Mouse (Mus musculus): ENCODE measurements around the gene Stk39.
A peak's percentile ranks its signal among the peaks of the same experiment; 100 is the strongest.

The Stk39 gene

DNA sequence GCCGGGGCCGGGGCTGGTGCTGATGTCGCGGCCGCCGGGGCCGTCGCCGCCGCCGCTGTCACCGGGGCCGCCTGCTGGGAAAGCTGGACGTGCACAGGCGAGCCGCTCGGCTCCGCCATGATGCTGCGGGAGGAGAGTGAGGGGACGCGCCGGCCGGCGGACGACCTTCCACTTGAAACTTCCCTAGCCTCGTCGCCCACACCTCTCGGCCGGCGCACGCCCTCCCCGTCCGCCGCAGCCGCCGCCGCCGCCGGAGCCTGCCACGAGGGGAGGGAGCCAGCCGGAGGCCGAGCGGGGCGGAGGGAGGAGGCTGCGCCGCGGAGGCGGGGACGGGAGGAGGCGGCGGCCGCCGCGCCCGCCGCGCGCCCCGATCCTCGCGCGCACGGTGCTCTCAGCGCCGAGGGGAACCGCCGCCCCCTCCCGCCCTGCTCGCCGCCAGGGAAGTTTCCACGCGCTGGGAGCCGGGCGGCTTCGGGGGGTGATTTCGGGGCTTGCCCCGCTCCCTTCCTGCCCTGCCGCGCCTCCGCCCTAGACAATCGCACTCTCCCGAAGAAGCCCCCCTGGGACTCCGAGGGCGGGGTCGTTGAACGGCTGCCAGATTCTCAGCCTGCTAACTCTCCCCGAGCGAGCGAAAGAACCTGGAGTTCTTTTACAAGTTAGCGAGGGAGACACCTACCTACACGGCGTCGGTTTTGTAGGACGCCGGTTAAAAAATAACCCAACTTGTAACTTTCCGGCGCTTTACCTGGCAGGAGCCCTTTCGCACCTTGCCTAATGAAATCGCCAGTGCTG is at the start of gene Stk39:
Gene Stk39, minus strand, starts transcription at position 510 of the 792 bp plus-strand sequence.
- peak; percentile 85 to 90 for DNase-seq

GRCm38 (mm10) chr2:68515409-68515808 is 43.3 kb upstream of the Stk39 start:
- no peak for DNase-seq

DNA sequence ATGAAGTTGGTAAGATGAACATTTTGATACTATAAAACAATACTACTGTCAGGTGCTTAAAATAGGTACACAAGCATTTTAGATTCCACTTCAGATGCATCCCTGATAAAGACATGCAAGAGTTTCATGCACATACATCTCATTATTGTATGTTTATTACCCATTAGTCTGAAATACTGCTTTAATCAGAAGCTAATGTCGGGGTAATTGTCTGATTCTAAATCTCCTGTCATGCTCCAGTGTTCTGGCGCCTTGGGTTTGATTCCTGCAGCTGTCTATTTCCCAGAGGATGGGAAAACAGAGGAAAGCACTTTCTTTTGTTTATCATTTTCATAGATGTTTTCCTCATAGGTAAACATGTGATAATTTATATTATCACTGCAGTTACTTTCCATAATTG is 31.1 kb upstream of the Stk39 start:
- no peak for DNase-seq

DNA sequence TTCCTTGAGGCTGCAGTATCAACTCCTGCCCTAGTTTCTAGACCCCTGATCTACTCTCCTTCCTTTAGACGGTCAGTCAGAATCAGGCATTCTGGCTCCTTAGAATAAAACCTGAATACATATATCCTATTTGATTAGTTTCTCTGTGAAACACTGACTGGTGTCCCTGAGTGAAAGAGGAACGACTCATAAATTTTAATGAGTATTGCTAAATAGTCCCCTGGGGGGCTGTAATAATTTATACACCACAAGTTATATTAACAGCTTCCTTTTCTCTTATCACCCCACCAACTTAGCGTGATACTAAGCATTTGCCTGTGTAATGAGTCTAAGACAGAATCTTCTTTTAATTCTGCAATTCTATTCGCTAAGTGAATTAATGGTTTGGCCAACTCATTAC is 30.7 kb upstream of the Stk39 start:
- DNase-seq, result no peak

DNA sequence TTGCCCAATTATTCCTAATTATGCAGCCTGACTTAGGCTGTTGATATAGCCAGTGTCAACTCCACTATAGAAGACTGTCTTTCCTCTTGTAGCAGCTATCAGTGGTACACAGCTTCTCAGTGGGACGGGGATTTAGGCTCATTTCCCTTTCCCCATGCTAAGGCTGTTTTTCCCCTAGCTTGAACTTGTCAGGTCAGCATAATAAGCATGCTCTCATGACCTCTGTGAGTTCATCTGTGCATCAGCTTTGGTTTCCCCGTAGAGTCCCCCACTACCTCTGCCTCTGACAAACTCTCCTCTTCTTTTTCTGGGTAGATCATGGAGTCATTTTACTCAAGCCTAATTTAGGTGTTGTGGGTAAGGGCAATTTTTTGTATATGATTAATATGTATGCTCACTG is 30.2 kb upstream of the Stk39 start:
- DNase-seq, result no peak

DNA sequence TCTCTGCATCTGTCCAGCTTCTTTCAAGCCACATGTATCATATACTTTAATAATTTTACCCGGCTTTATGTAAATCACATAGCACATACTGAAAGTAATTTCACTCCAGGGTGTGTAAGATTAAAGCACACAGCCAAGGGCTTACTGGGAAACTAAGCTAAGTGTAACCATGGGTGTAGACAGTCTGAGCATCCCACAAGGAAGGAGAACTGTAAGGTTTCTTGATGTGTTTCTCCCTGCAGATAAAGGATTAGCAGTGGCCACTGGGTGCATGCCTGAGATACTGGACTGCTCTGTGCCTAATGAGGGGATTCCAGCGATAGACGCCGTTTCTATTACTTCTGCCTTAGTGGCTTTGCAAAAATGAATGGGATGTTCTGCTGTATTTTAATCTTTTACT is 14.2 kb upstream of the Stk39 start:
- no peak for DNase-seq

DNA sequence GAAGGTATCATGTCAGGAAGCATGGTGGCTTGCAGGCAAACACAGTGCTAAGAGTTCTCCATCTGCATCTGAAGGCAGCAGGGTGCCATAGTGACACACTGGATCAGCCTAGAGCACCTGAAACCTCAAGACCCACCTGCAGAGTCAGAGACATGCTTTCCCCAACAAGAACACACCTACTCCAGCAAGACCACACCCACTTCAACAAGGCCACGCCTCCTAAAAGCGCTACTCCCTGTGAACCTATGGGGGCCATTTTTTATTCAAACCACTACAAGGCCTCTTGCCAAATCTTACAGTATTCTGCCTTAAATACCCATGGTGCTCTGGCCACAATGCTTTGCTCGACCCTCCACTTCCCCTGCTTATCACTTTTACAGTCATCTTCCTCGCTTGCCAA is 13.1 kb upstream of the Stk39 start:
- DNase-seq, result no peak

- peak in 1 of 2 experiments; percentile 32 for DNase-seq
Observed at GRCm38 (mm10) chr2:68482896-68483295, 10.8 kb upstream of the Stk39 start.

DNA sequence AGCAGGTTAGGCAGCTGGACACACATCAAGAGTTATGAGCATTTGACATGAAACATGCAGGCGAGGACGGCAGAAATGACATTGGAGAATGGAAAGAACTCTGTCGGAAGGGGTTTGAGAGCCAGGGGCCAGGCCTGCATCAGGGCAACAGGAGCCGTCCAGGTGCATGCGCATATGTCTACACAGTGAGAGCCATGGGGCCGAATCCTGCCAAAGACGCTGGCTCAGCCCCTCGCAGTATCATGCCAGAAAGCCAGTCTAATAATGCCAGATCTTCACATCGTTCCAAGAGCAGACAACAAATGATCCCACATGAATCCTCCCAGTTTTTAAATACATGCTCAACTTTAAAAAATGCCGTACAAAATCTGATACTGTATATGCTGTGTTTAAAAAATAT is 7.8 kb upstream of the Stk39 start:
- DNase-seq, result peak; percentile 86 to 88

DNA sequence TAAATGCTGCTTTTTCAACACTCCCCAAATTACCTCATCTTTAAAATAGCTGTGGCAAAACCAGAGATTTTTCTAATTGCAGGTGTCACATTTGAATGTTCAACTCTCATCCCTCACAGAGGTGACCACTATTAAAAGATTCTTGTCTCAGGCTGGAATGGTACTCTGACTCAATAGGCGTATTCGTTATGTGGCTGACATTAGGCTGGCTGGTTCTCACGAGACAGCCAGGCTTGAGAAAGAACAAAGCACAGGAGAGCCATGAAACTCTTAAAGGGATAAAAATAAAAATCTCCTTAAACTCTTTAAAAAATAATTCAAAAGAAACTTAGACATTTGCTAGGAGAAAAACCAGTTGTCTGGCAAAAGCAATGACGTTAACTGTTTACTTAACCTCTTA is 853 bp upstream of the Stk39 start:
- DNase-seq, result no peak

DNA sequence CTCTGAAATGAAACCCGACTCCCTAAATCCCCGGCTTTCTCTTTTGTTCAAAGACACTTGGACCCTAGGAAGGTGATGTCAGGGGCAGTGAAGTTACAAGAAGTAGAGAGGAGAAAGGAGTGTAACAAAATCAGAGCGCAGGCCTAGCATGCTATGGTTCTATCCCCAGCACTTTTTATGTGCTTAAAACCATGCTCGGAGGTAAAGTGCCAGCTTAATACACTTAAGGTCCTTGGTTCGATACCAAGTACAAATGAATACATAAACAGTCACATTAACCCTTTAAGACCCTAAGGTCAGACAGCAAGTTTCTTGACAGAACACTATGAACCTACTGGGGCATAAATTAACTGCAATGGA is 463 bp upstream of the Stk39 start:
- no peak for DNase-seq

DNA sequence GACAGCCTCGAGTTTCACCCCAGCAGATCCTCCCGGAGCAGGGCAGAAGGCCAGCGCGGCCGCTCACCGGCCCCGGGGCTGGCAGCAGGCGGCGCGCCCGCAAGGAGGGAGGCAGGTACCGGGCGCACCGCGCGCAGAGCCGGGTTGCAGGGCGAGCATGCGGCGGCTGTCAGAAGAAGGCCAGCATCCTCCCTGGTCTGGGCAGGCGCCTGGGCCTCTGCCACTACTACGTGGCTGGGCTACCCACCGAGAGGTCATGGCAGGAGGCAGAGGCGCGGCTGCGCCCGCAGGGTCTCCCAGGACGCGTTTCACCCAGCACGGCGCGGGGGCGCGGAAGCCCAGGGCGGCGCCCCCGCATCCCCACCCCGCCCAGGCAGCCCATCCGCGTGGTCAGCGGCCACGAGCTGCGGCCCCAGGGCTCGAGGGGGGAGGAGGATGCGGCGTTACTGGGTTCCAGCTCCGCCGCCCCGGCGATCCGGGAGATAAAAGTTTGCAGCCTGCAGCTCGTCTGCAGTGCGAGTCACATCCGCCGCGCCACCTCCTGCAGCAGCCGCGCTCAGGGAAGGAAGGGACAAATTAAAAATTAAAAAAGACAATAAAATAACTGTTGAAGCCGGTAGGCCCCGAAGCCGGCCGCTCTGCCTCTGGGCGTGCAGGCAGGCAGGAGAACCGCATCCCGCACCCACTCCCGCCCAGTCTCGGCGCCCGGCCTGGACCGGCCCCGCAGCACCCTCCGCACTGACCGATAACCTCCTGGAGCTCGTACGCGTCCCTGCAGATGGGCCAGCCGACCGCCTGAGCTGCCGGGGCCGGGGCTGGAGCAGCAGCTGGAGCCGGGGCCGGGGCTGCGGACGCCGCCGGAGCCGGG is 943 bp downstream of the Stk39 start:
- peak; percentile 87 to 90 for DNase-seq

- DNase-seq, result no peak
Observed at GRCm38 (mm10) chr2:68469491-68469890, 2.6 kb downstream of the Stk39 start.

DNA sequence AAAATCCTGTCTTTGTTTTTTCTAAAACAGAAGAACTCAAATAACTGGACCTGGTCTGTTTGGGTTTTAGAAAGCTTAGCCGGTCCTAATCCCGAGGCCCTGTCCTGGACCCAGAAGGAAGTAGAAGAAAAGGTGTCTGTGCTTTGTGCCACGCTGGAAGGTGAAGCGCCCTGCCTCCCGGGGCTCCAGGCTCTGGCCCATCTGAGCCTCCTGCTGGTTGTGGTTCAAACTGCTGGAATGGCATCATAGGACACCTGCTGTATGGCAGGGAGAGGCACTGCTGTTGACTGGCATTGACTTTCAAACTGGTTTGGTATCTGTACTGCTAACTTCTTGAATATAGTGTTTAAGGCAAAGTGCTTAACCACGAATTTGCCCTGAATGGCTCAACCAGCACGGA is 3.4 kb downstream of the Stk39 start:
- peak in 1 of 2 experiments; percentile 18 for DNase-seq

DNA sequence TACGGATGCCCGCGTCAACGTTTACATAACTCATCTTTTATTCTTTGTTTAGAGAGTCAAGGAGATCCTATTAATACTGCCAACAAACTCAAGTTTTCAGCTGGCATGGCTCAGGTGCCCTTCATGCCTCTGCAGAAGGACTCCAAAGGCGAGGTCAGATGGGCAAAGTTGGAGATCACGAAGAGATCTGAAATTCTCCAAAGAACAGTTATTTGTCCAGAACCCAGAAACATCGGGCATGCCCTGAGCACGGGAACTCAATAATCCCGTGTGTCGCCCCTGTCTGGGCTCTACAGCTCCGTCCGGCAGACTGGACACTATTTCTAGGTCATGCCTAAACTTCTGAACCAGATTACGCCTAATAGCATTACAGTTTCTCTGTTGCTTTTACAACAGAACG is 3.8 kb downstream of the Stk39 start:
- no peak for DNase-seq

DNA sequence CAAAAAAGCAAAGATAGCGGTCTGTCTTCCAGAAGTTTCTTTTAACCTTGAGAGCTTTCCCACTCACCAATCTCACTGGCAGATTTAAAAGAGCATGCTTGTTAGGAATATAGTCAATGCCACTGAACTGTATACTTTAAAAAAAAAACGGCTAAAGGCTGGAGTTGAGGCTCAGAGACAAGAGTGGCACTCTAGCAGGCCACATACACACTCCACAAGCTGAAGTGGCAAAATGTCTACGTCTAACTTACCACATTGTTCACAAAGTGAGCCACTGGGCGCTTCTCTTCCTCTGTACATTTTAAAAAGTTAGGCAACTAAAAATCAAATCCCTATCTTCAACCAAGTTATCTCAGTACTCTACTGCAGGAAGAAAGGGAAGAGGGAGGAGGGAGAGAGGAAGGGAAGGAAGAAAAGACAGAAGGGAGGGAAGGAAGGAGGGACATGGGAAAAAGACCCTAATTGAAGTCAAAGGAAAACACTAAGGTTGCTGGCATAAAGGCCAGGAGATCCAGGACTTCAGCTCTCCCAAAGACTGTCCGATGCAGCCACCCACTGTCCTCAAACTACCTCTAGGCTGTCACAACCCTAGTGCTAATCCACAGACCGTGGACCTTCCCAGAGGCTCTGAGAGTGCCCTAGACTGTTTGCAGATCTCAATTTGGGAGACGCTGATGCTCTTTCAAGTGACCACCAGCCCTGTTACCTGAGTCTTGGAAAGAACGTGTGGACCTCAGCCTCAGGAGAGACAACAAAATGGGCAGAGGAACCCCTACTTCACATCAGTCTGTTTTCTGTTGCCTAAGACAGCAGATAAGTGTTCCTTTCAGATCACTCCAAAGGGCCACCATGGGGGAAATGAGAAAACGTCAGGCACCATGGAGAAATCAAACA is 4.7 kb downstream of the Stk39 start:
- DNase-seq, result no peak

DNA sequence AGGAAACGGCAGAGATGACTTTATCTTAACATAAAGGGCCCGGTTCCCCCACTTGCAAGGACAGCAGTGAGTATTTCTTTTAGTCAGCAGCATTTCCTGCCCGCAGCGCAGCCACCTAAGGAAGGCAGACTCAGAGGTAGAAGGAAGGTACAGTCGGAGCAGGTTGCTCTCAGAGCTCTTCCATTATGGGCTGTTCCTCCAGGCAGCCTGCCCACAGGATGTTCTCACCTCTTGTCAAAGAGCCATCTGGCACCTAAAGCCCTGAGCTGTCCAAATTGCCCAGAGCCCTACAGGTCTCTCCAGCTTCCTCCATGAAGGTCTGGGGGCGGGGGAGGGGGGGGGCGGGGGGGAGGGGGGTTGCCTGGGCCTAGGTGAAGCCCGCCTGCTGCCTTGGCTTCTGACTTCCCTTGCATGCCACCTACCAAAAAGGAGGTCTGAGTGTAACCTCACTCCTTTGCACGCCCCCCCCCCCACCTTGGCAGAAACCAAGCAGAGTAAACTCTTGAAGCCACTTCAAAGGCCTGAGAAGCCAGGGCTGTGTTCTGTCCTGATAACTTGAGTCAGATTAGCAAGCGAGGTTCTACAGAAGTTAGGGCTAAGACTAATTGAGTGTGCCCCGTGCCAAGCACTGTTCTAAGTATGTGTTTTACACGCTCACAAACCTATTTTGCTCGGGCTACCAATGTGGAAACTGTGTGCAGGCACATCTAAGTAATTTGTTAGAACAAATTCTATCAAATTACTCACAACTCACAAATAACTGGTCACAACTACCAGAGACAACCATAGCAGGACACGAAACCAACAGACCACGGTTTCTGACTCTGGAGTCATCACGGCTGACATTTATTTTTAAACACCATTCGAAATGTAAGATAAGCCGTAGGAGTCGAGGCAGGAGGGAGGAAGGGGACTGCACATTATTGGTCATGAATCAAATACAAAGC is 5.7 kb downstream of the Stk39 start:
- peak; percentile 94 to 95 for DNase-seq

- DNase-seq, result no peak
Observed at GRCm38 (mm10) chr2:68465266-68466123, 6.6 kb downstream of the Stk39 start.

- no peak for DNase-seq
Observed at GRCm38 (mm10) chr2:68464456-68464855, 7.6 kb downstream of the Stk39 start.

DNA sequence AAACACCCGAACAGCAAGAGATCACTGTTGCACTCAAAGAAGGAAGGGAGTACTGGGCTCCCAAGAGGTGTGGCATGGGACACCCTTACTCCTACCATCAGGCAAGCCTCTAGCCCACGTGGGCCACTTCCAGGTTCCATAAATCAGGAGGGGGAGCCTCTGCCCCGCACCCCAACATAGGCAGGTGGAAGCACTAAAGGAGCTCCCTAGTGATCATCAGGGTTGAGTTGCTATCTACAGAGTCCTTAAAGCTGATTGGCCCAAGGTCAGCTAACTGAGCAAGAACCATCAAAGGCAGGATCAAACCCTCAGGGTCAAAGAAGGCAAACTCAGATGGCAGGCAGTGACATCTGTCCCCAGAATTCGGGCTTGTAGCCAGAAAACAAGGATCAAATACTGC is 8.3 kb downstream of the Stk39 start:
- no peak for DNase-seq

- peak; percentile 46 to 70 for DNase-seq
Observed at GRCm38 (mm10) chr2:68458115-68458514, 14.0 kb downstream of the Stk39 start.
